Mouse (Mus musculus) kidney, postnatal 0 days (tissue): Measurements from ENCODE around the gene Tma7. TPM values are rescaled to one million over a fixed set of nuclear protein-coding genes. Genes with fewer than 3 reads are reported as not detected.

Experiments
- ATAC-seq: fragments of 200-750 bp; cut with Nextera tagmentation; replicated peaks from 2 replicates; pipeline ENCODE4 v1.8.0; 2017; ENCODE audit warnings: low read depth, moderate number of reproducible peaks, moderate TSS enrichment, moderate library complexity; ENCODE audit not compliant: low FRiP score
- DNase-seq: peaks from one replicate; pipeline ENCODE4 v3.0.0-alpha.2; 2016; ENCODE audit warnings: low spot score
- H3K27ac ChIP-seq: fragments of 300-500 bp; sonication (generic); 2 replicates; pipeline ENCODE4 v1.5.1; 2014; ENCODE audit warnings: mild to moderate bottlenecking
- H3K27me3 ChIP-seq: fragments of 300-500 bp; sonication (generic); 2 replicates; pipeline ENCODE4 v1.6.1; 2014; ENCODE audit warnings: low read length, mixed read lengths; ENCODE audit not compliant: insufficient read depth
- H3K36me3 ChIP-seq: fragments of 300-500 bp; sonication (generic); 2 replicates; pipeline ENCODE4 v1.6.1; 2014; ENCODE audit warnings: low read length, mixed read lengths; ENCODE audit not compliant: insufficient read depth
- H3K4me1 ChIP-seq: fragments of 300-500 bp; sonication (generic); replicated peaks from 2 replicates; pipeline ENCODE4 v1.6.1; 2014; ENCODE audit warnings: antibody characterized with exemption, low read length, mixed read lengths; ENCODE audit not compliant: insufficient read depth
- H3K4me2 ChIP-seq: fragments of 300-500 bp; sonication (generic); 2 replicates; pipeline ENCODE4 v1.6.1; 2014; ENCODE audit warnings: mild to moderate bottlenecking, low read length, moderate library complexity, mixed read lengths
- H3K4me3 ChIP-seq: fragments of 300-500 bp; sonication (generic); replicated peaks from 2 replicates; pipeline ENCODE4 v1.5.1; 2014; ENCODE audit warnings: low read depth, low read length
- H3K9ac ChIP-seq: fragments of 300-500 bp; sonication (generic); 2 replicates; pipeline ENCODE4 v1.6.1; 2014; ENCODE audit warnings: low read depth, low read length
- H3K9me3 ChIP-seq: fragments of 300-500 bp; sonication (generic); replicated peaks from 2 replicates; pipeline ENCODE4 v1.6.1; 2016; ENCODE audit warnings: low read length, inconsistent platforms, mixed read lengths
- CTCF ChIP-seq: IDR thresholded peaks from 2 replicates; pipeline ENCODE4 v1.5.1; 2016; ENCODE audit warnings: antibody characterized with exemption, low read depth, mild to moderate bottlenecking, moderate library complexity
- WGBS: fragments of 180-500 bp; shearing (Covaris S2); extraction: QIAGEN DNeasy Blood & Tissue Kit; methylation state at CpG from one replicate; pipeline ENCODE4 v1.1.7; 2014; 5-methylcytosine and 5-hydroxymethylcytosine counted together
- polyA plus RNA-seq: library from polyadenylated mRNA; unstranded; fragments of >200 nt; fragmentation: Nextera tagmentation; extraction: Ambion mirVana; gene quantifications from 2 replicates; pipeline ENCODE4 v1.2.1, GENCODE M21; 2015

The Tma7 gene
- polyA plus RNA-seq, 1 experiment from 2014 or later = 680 TPM

DNA sequence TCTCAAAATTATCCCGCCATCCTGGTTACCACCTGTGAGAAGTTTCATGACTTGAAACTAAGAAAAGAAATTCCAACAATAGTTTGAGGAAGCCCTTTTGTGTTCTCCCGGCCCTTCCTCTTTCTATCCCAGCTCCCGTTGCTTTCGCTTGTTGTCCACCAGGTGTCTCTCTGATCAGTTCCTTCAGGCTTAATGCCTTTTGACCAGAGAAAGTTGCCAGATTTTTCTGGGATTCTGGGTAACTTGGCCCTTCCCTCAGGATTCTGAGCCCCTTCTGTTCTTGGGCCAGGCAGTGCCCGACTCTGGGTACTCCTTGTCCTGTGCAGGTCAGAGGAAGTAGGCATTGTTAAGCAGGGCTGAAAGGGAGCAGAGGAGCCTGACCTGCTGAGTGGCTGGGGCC lies 5.6 kb upstream of the Tma7 start:
- ATAC-seq (no peak), DNase-seq (peak; percentile 88)
- no peak overlapping the region for H3K9ac ChIP-seq
- peak; percentile 80 for TF ChIP-seq CTCF
- H3K36me3 ChIP-seq = no peaks in the 10 kb centered on the region
- no peaks in the 10 kb centered on the region for H3K27me3 ChIP-seq
- no peak overlapping the region for H3K4me3 ChIP-seq
- H3K4me1 ChIP-seq = peaks cover 10% of the 10 kb centered on the region; the same call in 1 of the 2 replicates
- WGBS = 11% methylated on average over 5 of the region's 5 CpGs
- no peaks in the 10 kb centered on the region for H3K9me3 ChIP-seq
- no peak overlapping the region for H3K4me2 ChIP-seq
- no peak overlapping the region for H3K27ac ChIP-seq

GRCm38 (mm10) chr9:109084922-109085321 lies 2.5 kb upstream of the Tma7 start:
- peak; percentile 84 for DNase-seq

DNA sequence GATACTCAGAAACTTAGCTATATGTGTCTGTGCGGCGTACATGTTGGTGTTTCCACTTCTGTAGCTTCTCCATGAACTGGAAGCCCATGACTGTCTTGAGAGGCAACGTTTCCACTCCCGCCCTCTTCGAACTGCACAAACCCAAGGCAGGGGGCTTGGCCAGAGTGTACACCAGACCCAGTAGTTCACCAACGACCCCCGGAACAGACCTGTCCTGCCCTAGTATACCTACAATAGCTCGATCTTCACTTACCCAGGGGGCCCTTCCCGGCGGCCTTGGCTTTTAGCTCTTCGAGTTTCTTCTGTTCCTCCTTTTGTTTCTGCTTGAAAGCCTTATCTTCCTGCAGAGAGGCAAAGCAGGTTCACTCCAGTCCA lies 651 bp downstream of the Tma7 start:
- WGBS = 3% methylated on average over 11 of the region's 11 CpGs
- ATAC-seq = peak; percentile 22; the same call in 1 of the 2 replicates
- Histone ChIP-seq H3K4me1 (peaks cover 17% of the 10 kb centered on the region; the same call in 1 of the 2 replicates), H3K27me3 (no peaks in the 10 kb centered on the region), H3K9ac (peak overlapping the region; percentile 78), H3K36me3 (0 out of 2 replicates have a peak, but pooled peaks cover 8% of the 10 kb centered on the region), H3K9me3 (no peaks in the 10 kb centered on the region), H3K4me3 (peak overlapping the region; percentile 67), H3K27ac (peak overlapping the region; percentile 75), H3K4me2 (peak overlapping the region; percentile 66)
- no peak for DNase-seq
- no peak for TF ChIP-seq CTCF

More at GRCm38 (mm10) chr9:109084922-109085321, 2.5 kb upstream of the Tma7 start:
- Histone ChIP-seq H3K27ac (no peak overlapping the region), H3K4me1 (peaks cover 17% of the 10 kb centered on the region; the same call in 1 of the 2 replicates), H3K9ac (no peak overlapping the region), H3K27me3 (no peaks in the 10 kb centered on the region), H3K36me3 (0 out of 2 replicates have a peak, but pooled peaks cover 8% of the 10 kb centered on the region), H3K9me3 (no peaks in the 10 kb centered on the region), H3K4me3 (no peak overlapping the region), H3K4me2 (no peak overlapping the region)
- WGBS = 21% methylated on average over 2 of the region's 2 CpGs
- TF ChIP-seq CTCF = peak; percentile 77
- ATAC-seq = no peak

- no peak for TF ChIP-seq CTCF
- peaks cover 17% of the 10 kb centered on the region; the same call in 1 of the 2 replicates for H3K4me1 ChIP-seq
- no peak overlapping the region for H3K27ac ChIP-seq
- no peaks in the 10 kb centered on the region for H3K9me3 ChIP-seq
- DNase-seq (no peak), ATAC-seq (no peak)
- H3K36me3 ChIP-seq = 0 out of 2 replicates have a peak, but pooled peaks cover 8% of the 10 kb centered on the region
- H3K9ac ChIP-seq = no peak overlapping the region
- no peak overlapping the region for H3K4me3 ChIP-seq
- H3K4me2 ChIP-seq = no peak overlapping the region
- 94% methylated on average over 3 of the region's 3 CpGs for WGBS
- no peaks in the 10 kb centered on the region for H3K27me3 ChIP-seq
Observed at GRCm38 (mm10) chr9:109080516-109080915, 1.9 kb downstream of the Tma7 start.

DNA sequence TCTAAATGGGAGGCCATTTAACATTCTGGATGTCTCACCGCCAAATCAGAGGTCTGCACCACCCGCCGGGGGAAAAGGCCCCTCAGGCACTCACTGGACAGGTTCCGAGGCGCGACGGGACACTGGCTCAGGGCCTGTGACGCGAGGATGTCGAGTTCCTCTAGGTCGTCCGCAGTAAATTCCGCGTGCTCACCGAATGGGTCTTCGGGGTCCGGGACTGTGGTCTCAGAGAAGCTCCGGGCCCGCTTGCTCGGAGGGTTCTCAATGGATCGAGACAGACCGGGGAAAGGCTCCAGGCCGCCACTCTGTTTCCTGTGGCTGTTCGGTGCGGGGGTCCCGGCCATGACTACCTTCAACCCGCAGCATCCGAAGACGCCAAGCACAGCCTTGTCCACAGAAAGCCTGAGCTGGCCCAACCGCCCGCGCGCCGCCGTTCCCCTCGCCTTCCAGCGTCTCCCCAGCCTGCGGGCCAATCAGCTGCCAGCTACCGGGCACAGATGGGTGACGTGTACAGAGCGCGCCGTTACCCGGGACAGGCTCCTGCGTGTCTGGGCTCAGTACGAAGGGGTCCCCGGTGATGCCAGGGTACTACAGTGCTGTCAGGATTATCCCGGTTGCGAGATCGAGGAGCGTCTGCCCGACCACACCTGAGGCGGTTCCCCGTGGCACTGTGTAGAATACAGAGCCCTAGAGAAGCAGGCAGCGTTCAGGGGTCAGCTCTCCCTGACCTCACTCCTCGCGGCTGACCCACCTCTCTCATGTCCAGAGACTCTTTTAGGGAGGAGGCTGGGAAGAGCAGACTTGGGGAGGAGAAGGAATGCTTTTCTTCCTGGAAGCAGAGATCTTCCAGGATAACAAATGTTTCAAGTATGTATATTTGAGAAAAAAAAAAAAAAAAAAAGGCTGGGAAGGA lies 8.5 kb downstream of the Tma7 start, which contains the start of gene Atrip:
Atrip (minus strand) TSS at position 464 of the 913 bp plus-strand sequence.
- ATAC-seq (peak; percentile 98), DNase-seq (peak; percentile 95)
- H3K27me3 ChIP-seq = no peaks in the 10 kb centered on the region
- peaks cover 10% of the 10 kb centered on the region for H3K4me1 ChIP-seq
- peak within 1 kb of the TSS; percentile 72 for H3K9ac ChIP-seq
- TF ChIP-seq CTCF = no peak
- H3K27ac ChIP-seq = peak within 1 kb of the TSS; percentile 80
- H3K4me2 ChIP-seq = peak within 1 kb of the TSS; percentile 84
- under 1% methylated on average over 57 of the region's 57 CpGs for WGBS
- peak within 1 kb of the TSS; percentile 86 for H3K4me3 ChIP-seq
- no peaks in the 10 kb centered on the region for H3K9me3 ChIP-seq
- H3K36me3 ChIP-seq = 0 out of 2 replicates have a peak, but pooled peaks cover 6% of the 10 kb centered on the region

GRCm38 (mm10) chr9:109068095-109068735 lies 14.2 kb downstream of the Tma7 start:
- no peak overlapping the region for H3K4me3 ChIP-seq
- no peak overlapping the region for H3K9ac ChIP-seq
- H3K9me3 ChIP-seq = no peaks in the 10 kb centered on the region
- TF ChIP-seq CTCF = peak; percentile 47
- DNase-seq (peak; percentile 40), ATAC-seq (no peak)
- H3K27ac ChIP-seq = no peak overlapping the region
- H3K4me1 ChIP-seq = peaks cover 7% of the 10 kb centered on the region
- H3K36me3 ChIP-seq = peaks cover 48% of the 10 kb centered on the region
- WGBS = 83% methylated on average over 3 of the region's 3 CpGs
- H3K27me3 ChIP-seq = no peaks in the 10 kb centered on the region
- no peak overlapping the region for H3K4me2 ChIP-seq
